Mouse (Mus musculus) stomach, postnatal 0 days (tissue): ENCODE data around the gene Slit3.

Experiments
- CTCF ChIP-seq: IDR thresholded peaks from 2 replicates; pipeline ENCODE4 v1.5.1; 2016; ENCODE audit warnings: antibody characterized with exemption, low read depth, mild to moderate bottlenecking, moderate library complexity
- EP300 ChIP-seq: optimal IDR thresholded peaks from 2 replicates; pipeline ENCODE3; 2016; ENCODE audit warnings: antibody characterized with exemption

DNA sequence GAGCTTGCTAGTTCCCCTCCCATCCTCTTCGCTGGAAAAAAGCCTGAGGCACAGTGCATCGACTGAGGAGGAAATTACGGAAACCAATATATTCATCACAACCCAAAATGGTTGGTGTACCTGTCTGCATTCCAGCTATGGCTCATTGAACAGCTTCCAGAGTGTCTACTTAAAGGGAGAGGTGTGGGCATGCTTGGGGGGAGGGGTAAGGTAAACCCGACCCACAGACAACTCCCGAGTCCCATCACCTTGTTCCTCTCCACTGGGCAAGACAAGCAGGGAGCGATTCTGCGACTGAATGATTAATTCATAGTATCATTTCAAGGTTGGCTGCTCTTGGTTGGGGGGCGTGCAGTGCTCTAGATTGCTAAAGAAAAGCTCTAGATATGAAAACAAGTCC lies 310.1 kb downstream of the Slit3 start:
- no peak for TF ChIP-seq CTCF
- no peak for TF ChIP-seq EP300
